In the genomic region with DNA sequence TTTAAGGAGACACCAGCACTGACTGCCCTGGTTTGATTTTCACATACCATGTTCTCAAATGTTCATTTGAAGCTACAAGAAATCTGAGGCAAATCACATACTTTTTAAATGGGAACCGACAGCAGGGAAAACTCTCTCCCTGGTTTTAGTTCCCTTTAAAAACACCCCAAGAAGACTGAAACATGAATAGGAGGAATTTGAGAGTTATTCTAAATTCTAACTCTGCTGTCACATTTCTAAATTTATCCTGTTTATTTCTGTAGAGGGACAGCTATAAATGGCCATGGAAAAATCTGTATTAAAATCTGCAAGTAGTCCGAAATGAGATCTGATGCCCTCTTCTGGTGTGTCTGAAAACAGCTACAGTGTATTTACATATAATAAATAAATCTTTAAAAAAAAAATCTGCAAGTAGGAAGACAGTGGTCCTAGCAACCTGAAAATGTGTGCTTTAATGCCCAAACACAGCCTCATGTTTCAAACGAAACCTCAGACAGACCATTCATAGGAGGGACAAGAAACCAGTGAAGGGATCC, we compare ENCODE assay signal across 22 mouse cellular contexts.
"Had no signal": no experiment of that assay in that cellular context is flagged by ENCODE, and none has a peak within 500 bp of the region (broad histone marks: within the 10 kb centered on the region; RNA-seq: fewer than 3 reads in every experiment).

No protein-coding gene starts in this region.

- H3K27ac ChIP-seq: limb, embryonic 12.5 days; limb, embryonic 15.5 days; liver, embryonic 12.5 days; liver, embryonic 15.5 days; lung, embryonic 15.5 days; neural tube, embryonic 13.5 days; stomach, embryonic 15.5 days had no signal

- H3K9ac ChIP-seq: limb, embryonic 12.5 days; limb, embryonic 15.5 days; liver, embryonic 12.5 days; liver, embryonic 15.5 days; lung, embryonic 15.5 days; neural tube, embryonic 13.5 days; stomach, embryonic 15.5 days had no signal

- H3K9me3 ChIP-seq: limb, embryonic 12.5 days; limb, embryonic 15.5 days; liver, embryonic 12.5 days; liver, embryonic 15.5 days; lung, embryonic 15.5 days; neural tube, embryonic 13.5 days; stomach, embryonic 15.5 days had no signal

- H3K4me3 ChIP-seq: limb, embryonic 12.5 days; limb, embryonic 15.5 days; liver, embryonic 12.5 days; liver, embryonic 15.5 days; lung, embryonic 15.5 days; myocyte; neural tube, embryonic 13.5 days; stomach, embryonic 15.5 days had no signal

- H3K27me3 ChIP-seq: limb, embryonic 12.5 days; limb, embryonic 15.5 days; liver, embryonic 12.5 days; liver, embryonic 15.5 days; lung, embryonic 15.5 days; neural tube, embryonic 13.5 days; stomach, embryonic 15.5 days had no signal

- H3K4me2 ChIP-seq: limb, embryonic 12.5 days; limb, embryonic 15.5 days; liver, embryonic 12.5 days; liver, embryonic 15.5 days; lung, embryonic 15.5 days; midbrain, embryonic 11.5 days; neural tube, embryonic 13.5 days; stomach, embryonic 15.5 days had no signal

- DNase-seq: kidney, adult 18-20 months; kidney, adult 9 months; kidney, postnatal 14 days; kidney, postnatal 4 days; layer of hippocampus, postnatal 36 days; lung, adult 18-20 months; lung, postnatal 4 days; midbrain, embryonic 14.5 days; retina, postnatal 1 day; right cerebral cortex, postnatal 25 days; spleen, adult 18-20 months; thymus, adult 18-20 months; thymus, postnatal 4 days had no signal

- H3K4me1 ChIP-seq: limb, embryonic 12.5 days; limb, embryonic 15.5 days; liver, embryonic 12.5 days; liver, embryonic 15.5 days; lung, embryonic 15.5 days; neural tube, embryonic 13.5 days; stomach, embryonic 15.5 days had no signal
